ENCODE assay signal across 8 mouse cellular contexts in genomic region chr2:13010460-13011341, GRCm38 (mm10). TPM values are rescaled to one million over a fixed set of nuclear protein-coding genes. Genes with fewer than 3 reads are reported as not detected.
DNase-seq lines count a peak whose midpoint lies in the region; ATAC-seq and TF ChIP-seq lines count a peak whose summit lies in the region.

No protein-coding gene starts in this region.

- peak; percentile 60 for ATAC-seq in forebrain, embryonic 14.5 days
- no peak for ATAC-seq in lung, postnatal 0 days
- ATAC-seq in monocyte, adult 5-6 weeks (replicated peaks; ENCODE audit: insufficient number of reproducible peaks, low FRiP score, low TSS enrichment, poor library complexity, severe bottlenecking): no peak

- no peak overlapping the region for H3ac ChIP-seq in C2C12 (ENCODE audit: control insufficient read depth, insufficient read length, low read depth)

- H3K36me3 ChIP-seq in C2C12 (ENCODE audit: control insufficient read depth, insufficient read depth): no peaks in the 10 kb centered on the region
- H3K36me3 ChIP-seq in forebrain, embryonic 14.5 days (ENCODE audit: control insufficient read depth, insufficient read depth, low read length): no peaks in the 10 kb centered on the region
- no peaks in the 10 kb centered on the region for H3K36me3 ChIP-seq in lung, postnatal 0 days (ENCODE audit: insufficient read depth, low read length)

- peaks cover 14% of the 10 kb centered on the region for H3K4me1 ChIP-seq in forebrain, embryonic 14.5 days (ENCODE audit: control insufficient read depth, insufficient read depth, low read length)
- peaks cover 12% of the 10 kb centered on the region; the same call in 1 of the 2 replicates for H3K4me1 ChIP-seq in lung, postnatal 0 days (ENCODE audit: insufficient read depth, low read depth, low read length)

- WGBS in forebrain, embryonic 14.5 days: under 1% methylated on average over 68 of the region's 75 CpGs
- WGBS in lung, postnatal 0 days: 4% methylated on average over 63 of the region's 75 CpGs

- peak overlapping the region; percentile 56 for H3K9ac ChIP-seq in forebrain, embryonic 14.5 days (ENCODE audit: low read length)
- no peak overlapping the region for H3K9ac ChIP-seq in lung, postnatal 0 days (replicated peaks; ENCODE audit: low read depth)

- H3K9me3 ChIP-seq in forebrain, embryonic 14.5 days (replicated peaks; ENCODE audit: control insufficient read depth, low read length): no peaks in the 10 kb centered on the region
- no peaks in the 10 kb centered on the region for H3K9me3 ChIP-seq in lung, postnatal 0 days (ENCODE audit: low read length)

- H3K4me3 ChIP-seq in C2C12 (ENCODE audit: insufficient read depth, poor library complexity, severe bottlenecking): no peak overlapping the region
- H3K4me3 ChIP-seq in forebrain, embryonic 14.5 days (ENCODE audit: low read depth, low read length): peak overlapping the region; percentile 52
- H3K4me3 ChIP-seq in lung, postnatal 0 days (ENCODE audit: low read depth, low read length): peak overlapping the region; percentile 51

- H3K79me2 ChIP-seq in C2C12 (ENCODE audit: control insufficient read depth, insufficient read depth): no peaks in the 10 kb centered on the region

- no peak overlapping the region for H3K27ac ChIP-seq in forebrain, embryonic 14.5 days (ENCODE audit: low read depth, low read length)
- H3K27ac ChIP-seq in lung, postnatal 0 days (ENCODE audit: low read length): no peak overlapping the region

- peak; percentile 57 for DNase-seq in adrenal gland, adult 2 months
- DNase-seq in forebrain, embryonic 14.5 days (ENCODE audit: low spot score): peak; percentile 38
- peak; percentile 5 for DNase-seq in heart, postnatal 25 days (ENCODE audit: low spot score)
- DNase-seq in layer of hippocampus, adult 18-20 months (ENCODE audit: low spot score in 2 of 2): peak; percentile 40 to 54
- DNase-seq in lung, postnatal 0 days (ENCODE audit: low spot score): peak; percentile 20
- peak; percentile 43 to 54 for DNase-seq in right cerebral cortex, adult 2 months (ENCODE audit: low spot score in 2 of 2)

- TF ChIP-seq CTCF in C2C12 (IDR thresholded peaks at IDR 0.05; ENCODE audit: control insufficient read depth, insufficient read depth, insufficient read length): peak; percentile 12
- TF ChIP-seq CTCF in lung, postnatal 0 days (IDR thresholded peaks at IDR 0.05): peak; percentile 49

- intact Hi-C loops in heart, postnatal 25 days (cut with DNase I): no loop called here

- no peak for TF ChIP-seq EP300 in lung, postnatal 0 days (IDR thresholded peaks at IDR 0.05)

- no peaks in the 10 kb centered on the region for H3K79me3 ChIP-seq in C2C12 (ENCODE audit: low read depth)

- H3K27me3 ChIP-seq in C2C12 (ENCODE audit: control insufficient read depth, insufficient read depth, insufficient read length): peaks cover 23% of the 10 kb centered on the region
- peaks cover 33% of the 10 kb centered on the region for H3K27me3 ChIP-seq in forebrain, embryonic 14.5 days (replicated peaks; ENCODE audit: control insufficient read depth, insufficient read depth, low read length)
- peaks cover 27% of the 10 kb centered on the region for H3K27me3 ChIP-seq in lung, postnatal 0 days (replicated peaks; ENCODE audit: insufficient read depth, low read length)

- H3K4me2 ChIP-seq in forebrain, embryonic 14.5 days (ENCODE audit: low read length): peak overlapping the region; percentile 99
- peak overlapping the region; percentile 90 for H3K4me2 ChIP-seq in lung, postnatal 0 days (replicated peaks; ENCODE audit: low read depth, low read length)

TF ChIP-seq in C2C12, 6 proteins besides CTCF, POLR2A, EP300 and RAD21:
- no peak for TF ChIP-seq MYOG (IDR thresholded peaks at IDR 0.05; ENCODE audit: control insufficient read depth, extremely low read depth, insufficient read length)
- no peak for TF ChIP-seq USF1 (IDR thresholded peaks at IDR 0.05; ENCODE audit: low read depth)
- TF ChIP-seq FOSL1 (IDR thresholded peaks at IDR 0.05; ENCODE audit: insufficient read depth, low read length, poor library complexity, severe bottlenecking): no peak
- no peak for TF ChIP-seq MAX (IDR thresholded peaks at IDR 0.05)
- no peak for TF ChIP-seq CEBPB (IDR thresholded peaks at IDR 0.05; ENCODE audit: low read depth)
- no peak for TF ChIP-seq MYOD1 (IDR thresholded peaks at IDR 0.05; ENCODE audit: control insufficient read depth, insufficient read length, low read depth)

RNA-seq across cellular contexts. Expression of gene C1ql3, which starts 0.9 kb away (rescaled TPM):
- polyA plus RNA-seq in C2C12 (2012; fragmentation: generic; extraction: Trizol): not detected
- total RNA-seq in adrenal gland, adult 2 months (2021): not detected
- not detected in 2 replicates for polyA plus RNA-seq in adrenal gland, adult 2 months (2012; rRNA removed)
- 1.7 and 1.9 TPM in 2 replicates for polyA plus RNA-seq in forebrain, embryonic 14.5 days (2014; fragmentation: Nextera tagmentation; extraction: Ambion mirVana)
- under 1 TPM in 1 of 2 experiments, not detected in 1; 0.11 TPM for total RNA-seq in heart, postnatal 25 days (2021)
- 100 to 1,000 TPM; 181 to 190 TPM for total RNA-seq in layer of hippocampus, adult 18-20 months (2021)
- 0.10 and 0.12 TPM in 2 replicates for polyA plus RNA-seq in lung, postnatal 0 days (2015; fragmentation: Nextera tagmentation; extraction: Ambion mirVana)
- total RNA-seq in monocyte, adult 5-6 weeks (2017): 0.68 TPM in 1 of 3 replicates, not detected in the others

Comparison
In these comparisons a context has a peak if more than half of its experiments do, and no peak if none do; other contexts are left out.
1. DNase-seq: peak in every context shown above with its lines; median percentile 57 in adrenal gland, adult 2 months; 48 in right cerebral cortex, adult 2 months; 47 in layer of hippocampus, adult 18-20 months; 38 in forebrain, embryonic 14.5 days; 20 in lung, postnatal 0 days; 5 in heart, postnatal 25 days.
2. RNA of gene C1ql3, which starts 0.9 kb away (total RNA-seq): 181 to 190 TPM in layer of hippocampus, adult 18-20 months; 0.11 TPM in heart, postnatal 25 days, not detected in adrenal gland, adult 2 months and 0.68 TPM in monocyte, adult 5-6 weeks; every median in the first group is over 100 times any median in the second.